7 mouse cellular contexts compared by ENCODE assay signal in the genomic region with DNA sequence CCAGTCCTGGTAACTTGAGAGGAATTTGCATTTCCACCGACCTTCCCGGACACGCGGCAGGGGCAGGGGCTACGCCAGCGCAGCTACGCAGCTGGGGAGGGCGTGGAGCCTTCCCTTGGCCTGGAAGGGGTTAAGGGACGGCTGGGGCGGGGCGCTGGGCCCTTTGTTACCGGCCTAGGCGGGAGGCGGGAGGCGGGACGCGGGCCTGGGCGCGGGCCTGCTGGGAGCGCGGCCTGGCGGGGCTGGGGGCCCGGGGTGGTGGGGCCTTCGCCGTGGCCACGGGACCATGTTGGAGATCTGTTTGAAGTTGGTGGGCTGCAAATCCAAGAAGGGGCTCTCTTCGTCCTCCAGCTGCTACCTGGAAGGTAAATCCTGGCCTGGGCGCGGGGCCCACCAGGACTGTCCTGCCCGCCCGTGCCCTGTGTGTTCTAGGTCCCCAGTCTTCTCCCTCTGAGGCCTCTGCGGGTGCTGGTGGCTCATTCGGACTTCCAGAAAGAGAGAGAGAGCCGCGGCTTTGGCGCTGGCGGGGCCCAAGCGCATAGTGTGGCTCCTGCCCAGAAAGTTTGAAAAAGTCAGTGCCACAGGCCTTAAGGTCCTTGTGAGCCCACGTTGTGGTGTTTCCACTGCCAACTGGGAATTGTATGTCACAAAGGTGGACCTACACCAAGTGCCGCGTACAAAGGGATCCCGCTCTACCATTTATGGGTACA. TPM values are rescaled to one million over a fixed set of nuclear protein-coding genes. Genes with fewer than 3 reads are reported as not detected.
DNase-seq lines count a peak whose midpoint lies in the region; ATAC-seq lines count a peak whose summit lies in the region.

No protein-coding gene starts in this region.

- peak overlapping the region; percentile 63 for H3K27ac ChIP-seq in forebrain, embryonic 14.5 days (ENCODE audit: low read depth, low read length)
- H3K27ac ChIP-seq in hindbrain, embryonic 10.5 days = peak overlapping the region; percentile 99
- H3K27ac ChIP-seq in limb, embryonic 13.5 days = peak overlapping the region; percentile 98
- peak overlapping the region; percentile 68 for H3K27ac ChIP-seq in midbrain, embryonic 14.5 days (replicated peaks; ENCODE audit: low read depth, low read length)

- no peaks in the 10 kb centered on the region for H3K27me3 ChIP-seq in forebrain, embryonic 14.5 days (replicated peaks; ENCODE audit: control insufficient read depth, insufficient read depth, low read length)
- no peaks in the 10 kb centered on the region for H3K27me3 ChIP-seq in hindbrain, embryonic 10.5 days (ENCODE audit: insufficient read depth, poor library complexity, severe bottlenecking)
- no peaks in the 10 kb centered on the region for H3K27me3 ChIP-seq in limb, embryonic 13.5 days
- no peaks in the 10 kb centered on the region for H3K27me3 ChIP-seq in midbrain, embryonic 14.5 days (ENCODE audit: control insufficient read depth, insufficient read depth, low read length)

- H3K4me3 ChIP-seq in forebrain, embryonic 14.5 days (ENCODE audit: low read depth, low read length) = peak overlapping the region; percentile 57
- peak overlapping the region; percentile 89 for H3K4me3 ChIP-seq in hindbrain, embryonic 10.5 days
- H3K4me3 ChIP-seq in limb, embryonic 13.5 days = peak overlapping the region; percentile 93
- peak overlapping the region; percentile 63 for H3K4me3 ChIP-seq in midbrain, embryonic 14.5 days (replicated peaks; ENCODE audit: low read depth, low read length)

- no peaks in the 10 kb centered on the region for H3K9me3 ChIP-seq in forebrain, embryonic 14.5 days (replicated peaks; ENCODE audit: control insufficient read depth, low read length)
- no peaks in the 10 kb centered on the region for H3K9me3 ChIP-seq in hindbrain, embryonic 10.5 days
- H3K9me3 ChIP-seq in limb, embryonic 13.5 days = no peaks in the 10 kb centered on the region
- H3K9me3 ChIP-seq in midbrain, embryonic 14.5 days (ENCODE audit: control insufficient read depth, low read length) = no peaks in the 10 kb centered on the region

- H3K36me3 ChIP-seq in forebrain, embryonic 14.5 days (ENCODE audit: control insufficient read depth, insufficient read depth, low read length) = no peaks in the 10 kb centered on the region
- no peaks in the 10 kb centered on the region for H3K36me3 ChIP-seq in hindbrain, embryonic 10.5 days
- H3K36me3 ChIP-seq in limb, embryonic 13.5 days = peaks cover 3% of the 10 kb centered on the region; the same call in 1 of the 2 replicates
- H3K36me3 ChIP-seq in midbrain, embryonic 14.5 days (ENCODE audit: control insufficient read depth, insufficient read depth, low read length) = no peaks in the 10 kb centered on the region

- ATAC-seq in forebrain, embryonic 14.5 days = peak; percentile 94
- peak; percentile 96 for ATAC-seq in limb, embryonic 13.5 days (ENCODE audit: low FRiP score, low read depth)
- peak; percentile 72; the same call in 1 of the 2 replicates for ATAC-seq in midbrain, embryonic 14.5 days (ENCODE audit: low FRiP score, low TSS enrichment)

- peak overlapping the region; percentile 85 for H3K4me2 ChIP-seq in forebrain, embryonic 14.5 days (ENCODE audit: low read length)
- H3K4me2 ChIP-seq in limb, embryonic 13.5 days (replicated peaks) = peak overlapping the region; percentile 96
- H3K4me2 ChIP-seq in midbrain, embryonic 14.5 days (ENCODE audit: low read length) = peak overlapping the region; percentile 83

- peak; percentile 91 for DNase-seq in R1 (ENCODE audit: low read depth, low spot score)
- peak; percentile 58 for DNase-seq in c-Kit-positive CD71-negative TER-119-negative erythroid progenitor cells, embryonic 14.5 days (ENCODE audit: low read depth)
- peak; percentile 81 for DNase-seq in forebrain, embryonic 14.5 days (ENCODE audit: low spot score)
- DNase-seq in hindbrain, embryonic 10.5 days (ENCODE audit: low spot score) = peak; percentile 91
- peak; percentile 87 for DNase-seq in midbrain, embryonic 14.5 days
- peak; percentile 68 to 69 for DNase-seq in spleen, postnatal 36 days (ENCODE audit: low spot score in 2 of 2)

- WGBS in forebrain, embryonic 14.5 days = under 1% methylated on average over 35 of the region's 42 CpGs
- WGBS in hindbrain, embryonic 10.5 days = under 1% methylated on average over 42 of the region's 42 CpGs
- under 1% methylated on average over 40 of the region's 42 CpGs for WGBS in limb, embryonic 13.5 days
- WGBS in midbrain, embryonic 14.5 days = under 1% methylated on average over 38 of the region's 42 CpGs

- peaks cover 31% of the 10 kb centered on the region for H3K4me1 ChIP-seq in forebrain, embryonic 14.5 days (ENCODE audit: control insufficient read depth, insufficient read depth, low read length)
- peaks cover 57% of the 10 kb centered on the region for H3K4me1 ChIP-seq in hindbrain, embryonic 10.5 days (replicated peaks)
- H3K4me1 ChIP-seq in limb, embryonic 13.5 days = peaks cover 53% of the 10 kb centered on the region
- H3K4me1 ChIP-seq in midbrain, embryonic 14.5 days (ENCODE audit: control insufficient read depth, insufficient read depth, low read length) = peaks cover 43% of the 10 kb centered on the region

- H3K9ac ChIP-seq in forebrain, embryonic 14.5 days (ENCODE audit: low read length) = peak overlapping the region; percentile 83
- H3K9ac ChIP-seq in limb, embryonic 13.5 days = peak overlapping the region; percentile 99
- peak overlapping the region; percentile 82 for H3K9ac ChIP-seq in midbrain, embryonic 14.5 days (replicated peaks; ENCODE audit: low read length)

RNA-seq across cellular contexts. Expression of a gene that starts 50.5 kb away (rescaled TPM):
- polyA plus RNA-seq in forebrain, embryonic 14.5 days (2014; fragmentation: Nextera tagmentation; extraction: Ambion mirVana) = 0.11 and 0.19 TPM in 2 replicates
- polyA plus RNA-seq in hindbrain, embryonic 10.5 days (2016; fragmentation: Nextera tagmentation; extraction: Ambion mirVana) = 0.12 and 0.20 TPM in 2 replicates
- polyA plus RNA-seq in limb, embryonic 13.5 days (2015; fragmentation: Nextera tagmentation; extraction: Ambion mirVana) = 0.14 and 0.23 TPM in 2 replicates
- polyA plus RNA-seq in midbrain, embryonic 14.5 days (2014; fragmentation: Nextera tagmentation; extraction: Ambion mirVana) = 0.13 TPM in 1 of 2 replicates, not detected in the other

Comparison
In these comparisons a context has a peak if more than half of its experiments do, and no peak if none do; other contexts are left out.
1. Peak in every context shown above with its lines: DNase-seq, ATAC-seq, H3K4me3 ChIP-seq and H3K27ac ChIP-seq.